Mouse (Mus musculus) layer of hippocampus, adult 9-10 months (tissue): ENCODE data around the gene Zfp710.
"Not testable (repeated sequence)": the region's sequence is repeated elsewhere in the genome, so short reads cannot be mapped to it uniquely, and the experiment has no call there.

Experiments used
- DNase-seq: peaks from one replicate; pipeline ENCODE4 v3.0.0; 2022; ENCODE audit warnings: low spot score

Gene Zfp710

DNA sequence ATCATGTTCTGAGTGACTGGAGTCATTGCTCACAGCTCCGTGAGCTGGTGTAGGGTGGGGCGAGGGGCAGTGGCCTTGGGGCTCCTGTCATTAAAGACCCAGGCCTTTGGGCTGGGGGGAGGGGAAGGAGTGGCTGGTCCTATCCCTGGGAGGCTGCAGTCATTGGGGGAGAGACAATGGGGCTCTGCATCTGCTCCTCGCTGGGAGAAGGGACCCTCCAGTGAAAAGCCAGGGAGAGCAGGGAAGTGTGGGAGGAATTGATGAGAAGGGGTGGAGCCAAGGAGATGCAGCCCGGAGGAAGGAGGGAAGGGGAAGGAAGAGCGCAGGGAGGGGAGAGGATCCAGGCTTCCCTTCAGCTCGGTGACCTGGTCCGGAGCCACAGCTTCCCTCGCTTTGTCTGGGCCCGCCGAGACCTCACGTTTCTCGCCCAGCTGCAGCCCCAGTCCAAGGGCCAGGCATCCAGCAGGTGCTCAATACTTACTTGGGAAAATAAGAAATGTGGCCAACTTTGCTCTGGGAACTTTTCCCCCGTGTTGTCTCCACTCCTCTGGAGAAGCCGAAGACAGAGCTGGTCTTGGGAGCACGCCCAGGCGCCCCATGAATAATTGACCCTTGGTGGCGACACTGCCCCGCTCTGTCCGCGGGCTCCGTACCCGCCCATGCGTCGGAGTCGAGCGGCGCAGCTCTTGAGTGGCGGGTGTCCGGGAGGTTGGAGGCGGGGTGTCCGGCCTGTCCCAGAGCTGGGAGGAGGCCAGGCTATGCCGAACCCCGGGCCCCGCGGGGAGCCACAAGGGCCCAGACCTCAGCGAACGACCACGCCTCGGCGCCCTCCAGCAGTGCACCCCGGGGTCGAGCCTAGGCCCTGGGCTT is at the start of gene Zfp710:
TSS of gene Zfp710 (plus strand) at position 294 of the 870 bp plus-strand sequence.
- no peak for DNase-seq

DNA sequence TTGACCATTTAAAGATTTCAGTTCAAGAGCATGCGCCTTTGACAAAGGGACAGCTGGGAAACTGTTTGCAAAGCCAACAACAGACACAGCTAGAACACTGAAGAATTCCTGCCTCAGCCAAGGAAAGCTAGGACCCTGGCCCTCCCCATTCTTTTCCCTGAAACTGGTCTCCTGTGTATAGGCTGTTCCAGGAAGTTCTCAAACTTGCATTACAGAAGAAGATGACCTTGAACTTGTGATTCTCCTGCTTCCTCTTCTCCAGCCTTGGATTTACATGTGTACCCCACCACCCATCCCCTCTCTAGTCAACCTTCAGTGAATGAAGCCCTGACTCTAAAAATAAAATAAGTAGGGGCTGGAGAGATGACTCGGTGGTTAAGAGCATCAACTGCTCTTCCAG is 49.3 kb upstream of the Zfp710 start:
- DNase-seq = no peak

DNA sequence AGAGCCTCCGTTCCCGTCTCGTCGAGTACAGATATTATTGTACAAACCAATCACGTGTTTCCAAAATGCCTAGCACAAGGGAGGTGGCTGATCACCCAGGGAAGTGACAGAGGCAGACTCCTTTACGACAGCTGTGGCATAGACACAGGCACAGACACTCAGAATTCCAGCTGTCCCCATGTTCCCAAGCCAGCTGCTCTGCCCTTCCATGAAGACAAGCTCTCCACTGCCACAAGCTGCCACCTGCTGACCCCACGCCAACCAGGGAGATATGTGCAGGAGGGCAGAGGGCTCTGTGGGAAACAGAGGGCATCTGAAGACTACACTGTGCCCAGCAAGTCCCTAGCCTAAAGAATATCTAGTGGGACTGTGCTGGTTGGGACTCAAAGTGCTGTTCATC is 37.9 kb upstream of the Zfp710 start:
- DNase-seq = no peak

DNA sequence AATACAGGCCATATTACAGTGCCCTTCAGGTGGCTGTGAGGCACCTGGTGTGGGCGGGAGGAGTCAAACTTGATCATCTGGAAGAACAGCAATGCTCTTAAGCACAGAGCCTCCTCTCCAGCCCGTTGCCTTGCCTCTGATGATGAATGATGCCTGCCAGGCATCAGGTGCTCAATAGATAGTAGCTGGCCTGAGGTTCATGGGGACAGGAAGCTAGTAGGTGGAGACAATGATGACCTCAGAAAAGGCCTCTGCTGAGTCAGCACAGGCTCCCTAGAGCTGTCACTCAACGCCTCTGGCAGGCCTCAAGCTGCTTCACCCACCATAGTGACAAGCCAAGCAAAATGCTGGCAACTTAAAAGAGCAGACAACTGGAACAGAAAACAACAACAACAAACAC is 36.9 kb upstream of the Zfp710 start:
- DNase-seq = no peak

DNA sequence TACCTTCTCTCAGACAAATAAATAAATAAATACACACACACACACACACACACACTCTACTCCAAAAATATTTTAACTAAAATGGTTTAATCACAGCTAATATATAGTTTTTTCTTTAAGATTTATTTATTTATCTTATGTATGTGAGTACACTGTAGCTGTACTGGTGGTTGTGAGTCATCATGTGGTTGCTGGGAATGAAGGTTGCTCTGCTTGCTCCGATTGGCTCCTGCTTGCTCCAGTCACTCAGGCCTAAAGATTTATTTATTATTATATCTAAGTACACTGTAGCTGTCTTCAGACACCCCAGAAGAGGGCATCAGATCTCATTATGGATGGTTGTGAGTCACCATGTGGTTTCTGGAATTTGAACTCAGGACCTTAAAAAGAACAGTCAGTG is 36.1 kb upstream of the Zfp710 start:
- not testable (repeated sequence) for DNase-seq

DNA sequence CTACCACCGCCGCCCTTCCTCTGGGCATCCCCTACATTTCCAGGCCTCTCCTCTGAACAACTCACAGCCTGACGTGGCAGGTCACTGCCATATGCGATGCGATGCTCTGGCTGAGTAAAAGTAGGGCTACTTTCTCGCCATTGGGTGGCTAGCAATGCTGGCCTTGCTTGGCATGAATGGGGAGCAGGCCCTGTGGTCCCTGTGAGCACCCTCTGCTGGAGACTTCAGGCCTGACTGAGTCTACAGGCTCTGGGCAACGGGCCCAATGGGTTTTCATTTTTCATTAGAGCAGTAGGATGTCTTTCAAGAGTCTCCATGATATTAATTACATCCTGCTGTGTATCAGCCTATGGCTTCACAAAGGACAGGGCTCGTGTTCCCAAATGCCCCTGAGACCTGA is 30.1 kb upstream of the Zfp710 start:
- no peak for DNase-seq

DNA sequence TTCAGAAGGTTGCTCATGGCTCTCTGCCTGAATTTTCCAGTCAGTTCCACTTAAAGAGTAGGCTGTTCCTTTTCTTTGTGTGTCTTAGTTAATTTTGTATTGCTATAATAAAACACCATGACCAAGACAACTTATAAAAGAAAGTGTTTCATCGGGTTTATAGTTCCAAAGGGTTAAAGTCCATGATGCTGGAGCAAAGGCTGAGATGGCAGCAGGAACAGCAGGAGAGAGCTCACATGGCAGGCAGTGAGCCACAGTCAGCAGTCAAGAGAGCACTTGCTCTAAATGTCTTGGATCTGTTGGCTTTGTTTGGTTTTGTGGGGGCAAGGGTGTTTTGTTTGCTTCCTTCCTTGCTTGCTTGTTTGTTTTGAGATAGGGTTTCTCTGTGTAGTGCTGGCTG is 26.9 kb upstream of the Zfp710 start:
- DNase-seq = no peak

DNA sequence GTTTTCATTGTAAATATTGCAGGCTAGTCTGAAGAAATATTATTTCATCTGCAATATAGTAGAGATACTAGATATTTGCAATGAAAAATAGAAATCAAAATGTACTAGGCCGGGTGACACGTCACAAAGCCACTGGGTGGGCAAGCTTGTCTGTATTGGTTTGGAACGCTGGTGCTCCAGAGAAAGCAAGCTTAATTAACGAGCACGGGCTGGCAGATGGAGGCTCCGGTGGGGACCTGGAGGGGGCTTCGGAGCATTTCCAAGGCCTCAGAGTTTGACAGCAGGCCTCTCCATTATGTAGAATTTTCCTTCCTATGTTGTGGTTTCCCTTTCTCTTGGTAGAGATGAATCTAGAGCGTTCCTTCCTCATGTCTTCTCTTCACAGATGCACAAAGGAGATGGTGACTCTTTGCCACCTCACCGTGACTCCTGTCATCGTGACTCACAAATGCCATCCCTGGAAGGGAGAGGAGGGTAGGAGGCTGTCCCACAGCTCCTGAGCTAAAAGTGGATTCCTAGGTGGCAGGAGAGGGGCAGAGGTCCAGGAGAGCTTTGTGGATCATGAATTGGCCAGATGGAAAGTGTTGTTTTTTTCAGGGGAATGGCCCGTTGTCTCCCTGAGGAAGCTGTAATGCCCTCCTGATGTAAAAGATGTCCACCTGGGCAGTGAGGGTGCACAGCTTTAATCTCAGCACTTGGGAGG is 22.1 kb upstream of the Zfp710 start:
- no peak for DNase-seq

DNA sequence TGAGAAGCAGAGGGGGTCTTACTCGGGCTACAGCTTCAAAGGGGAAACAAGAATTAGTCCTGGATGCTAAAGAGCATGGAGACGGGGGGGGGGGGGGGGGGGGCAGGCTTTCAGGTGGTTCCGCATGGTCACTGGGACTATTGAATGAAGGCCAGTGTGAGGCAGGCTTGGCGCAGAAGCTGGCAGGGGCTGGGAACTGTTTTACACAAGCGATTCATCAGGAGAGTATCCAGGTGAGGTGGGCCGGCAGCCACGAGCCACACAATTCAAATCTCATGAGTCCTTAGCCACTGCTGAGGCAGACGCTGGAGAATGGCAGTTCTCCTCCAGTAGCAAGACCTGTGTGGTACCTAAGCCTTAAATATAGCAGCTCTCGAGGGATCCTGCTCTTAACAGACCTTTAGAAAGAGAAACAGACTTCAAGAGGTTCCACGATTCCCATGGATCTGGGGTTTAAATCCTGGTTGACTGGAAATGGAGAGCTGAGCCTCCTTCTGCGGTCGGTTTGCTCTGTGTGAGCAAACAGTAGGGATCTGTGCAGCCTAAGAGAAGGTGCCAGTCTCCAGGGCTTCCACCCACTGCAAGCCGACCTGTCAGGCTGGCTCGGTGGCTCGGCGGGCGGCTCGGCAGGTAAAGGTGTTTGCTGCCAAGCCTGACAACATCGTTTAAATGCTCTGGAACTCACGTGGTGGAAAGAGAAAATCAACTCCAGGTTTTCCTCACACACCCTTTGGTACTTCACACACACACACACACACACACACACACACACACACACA is 19.6 kb upstream of the Zfp710 start:
- DNase-seq = no peak

DNA sequence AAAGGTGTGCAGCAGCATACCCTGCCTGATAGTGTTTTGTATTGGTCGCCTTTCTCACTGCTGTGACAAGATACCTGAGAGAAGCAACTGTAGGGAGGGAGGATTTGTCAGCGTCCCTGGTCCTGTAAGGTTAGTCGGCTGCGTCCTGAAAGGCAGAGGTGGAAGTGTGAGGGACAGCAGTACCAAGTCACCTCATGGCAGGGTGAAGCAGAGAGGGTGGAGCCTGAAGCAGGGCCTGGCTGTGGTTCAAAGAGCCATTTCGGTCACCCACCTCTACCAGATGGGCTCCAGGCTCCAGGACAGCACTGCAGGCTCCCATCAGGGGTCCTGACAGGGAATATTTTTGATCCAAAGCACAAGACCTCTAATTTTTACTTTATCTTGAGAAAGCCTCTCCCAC is 13.9 kb upstream of the Zfp710 start:
- no peak for DNase-seq

DNA sequence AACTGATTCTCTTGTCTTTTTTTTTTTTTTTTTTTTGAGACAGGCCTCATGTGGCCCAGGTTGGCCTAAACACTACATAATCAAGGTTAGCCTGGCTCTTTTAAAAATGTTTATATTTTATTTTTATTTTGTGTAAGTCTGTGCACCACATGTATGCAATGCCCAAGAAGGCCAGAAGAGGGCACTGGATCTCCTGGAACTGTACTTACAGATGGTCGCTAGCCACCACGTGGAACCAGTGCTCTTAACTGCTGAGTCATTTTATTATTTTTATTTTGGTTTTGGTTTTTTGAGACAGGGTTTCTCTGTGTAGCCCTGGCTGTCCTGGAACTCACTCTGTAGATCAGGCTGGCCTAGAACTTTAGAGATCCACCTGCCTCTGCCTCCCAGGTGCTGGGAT is 13.1 kb upstream of the Zfp710 start:
- no peak for DNase-seq

DNA sequence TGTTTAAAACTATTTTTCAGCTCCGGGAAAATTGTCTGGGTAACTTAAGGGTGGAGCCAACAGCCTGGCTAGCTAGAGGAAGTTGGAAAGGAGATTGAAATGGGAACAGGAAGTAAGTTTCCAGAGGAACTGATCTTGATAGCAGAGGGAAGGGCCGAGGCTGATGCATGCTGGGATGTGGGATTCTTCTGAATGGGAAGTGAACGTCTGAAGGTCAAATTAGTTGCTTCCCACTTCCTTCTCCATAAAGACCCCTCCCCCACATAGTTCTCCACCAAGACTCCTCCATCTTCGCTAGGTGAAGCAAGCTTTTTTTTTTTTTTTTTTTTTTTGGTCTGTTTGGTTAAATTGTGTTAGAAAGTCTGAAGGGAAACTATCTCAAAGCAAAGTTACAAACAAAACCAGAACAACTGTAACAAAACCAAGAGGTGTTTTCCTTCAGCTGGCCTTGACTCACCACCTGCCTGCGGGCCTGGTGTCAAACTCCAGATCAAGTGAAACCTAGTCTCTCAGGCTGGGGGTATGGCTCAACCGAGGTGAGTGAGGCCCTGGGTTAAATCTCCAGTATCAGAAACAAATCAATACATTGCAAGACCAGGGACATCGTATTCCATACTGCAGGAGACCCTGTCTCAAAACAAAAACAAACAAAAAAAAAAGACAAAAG is 10.6 kb upstream of the Zfp710 start:
- no peak for DNase-seq

DNA sequence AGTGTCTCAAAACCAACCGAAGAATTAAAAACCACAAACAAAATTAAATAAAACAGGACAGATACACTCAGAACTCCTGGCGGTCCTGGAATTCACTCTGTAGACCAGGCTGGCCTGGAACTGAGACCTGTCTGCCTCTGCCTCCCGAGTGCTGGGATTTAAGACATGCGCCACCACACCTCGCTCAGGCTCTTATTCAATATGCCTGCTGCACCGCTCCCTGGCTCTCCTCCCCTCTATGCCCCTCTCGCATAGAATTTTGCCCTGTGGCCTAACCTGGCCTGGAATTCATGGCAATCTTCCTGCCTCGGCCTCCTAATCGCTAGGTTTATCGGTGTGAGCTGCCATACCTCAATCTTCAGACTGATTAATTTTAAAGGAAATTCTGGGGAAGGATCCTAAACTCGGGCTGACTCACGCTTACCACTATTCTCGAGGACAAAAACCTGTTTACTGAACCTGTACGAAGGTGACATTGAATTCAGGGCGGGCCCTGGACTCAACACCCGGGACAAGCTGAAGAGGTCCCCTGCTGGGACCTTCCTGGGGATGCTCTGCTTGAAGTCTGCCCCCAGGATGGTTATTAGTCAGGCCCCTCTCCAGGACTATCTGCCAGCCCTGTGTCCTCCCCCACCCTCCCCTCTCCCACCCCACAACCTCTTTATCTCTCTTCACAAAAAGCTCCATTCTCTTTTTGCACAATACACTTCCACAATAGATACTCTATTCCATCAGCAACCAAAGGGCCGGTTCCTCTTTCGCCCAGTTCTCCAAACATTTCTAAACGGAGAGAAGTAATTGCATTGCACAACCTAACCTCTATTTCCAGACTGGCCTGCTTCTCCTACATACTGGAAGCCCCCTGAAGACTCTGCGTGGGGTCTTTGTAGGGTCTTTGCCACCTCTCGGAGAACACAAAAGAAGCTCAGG is 9.5 kb upstream of the Zfp710 start:
- DNase-seq = no peak

DNA sequence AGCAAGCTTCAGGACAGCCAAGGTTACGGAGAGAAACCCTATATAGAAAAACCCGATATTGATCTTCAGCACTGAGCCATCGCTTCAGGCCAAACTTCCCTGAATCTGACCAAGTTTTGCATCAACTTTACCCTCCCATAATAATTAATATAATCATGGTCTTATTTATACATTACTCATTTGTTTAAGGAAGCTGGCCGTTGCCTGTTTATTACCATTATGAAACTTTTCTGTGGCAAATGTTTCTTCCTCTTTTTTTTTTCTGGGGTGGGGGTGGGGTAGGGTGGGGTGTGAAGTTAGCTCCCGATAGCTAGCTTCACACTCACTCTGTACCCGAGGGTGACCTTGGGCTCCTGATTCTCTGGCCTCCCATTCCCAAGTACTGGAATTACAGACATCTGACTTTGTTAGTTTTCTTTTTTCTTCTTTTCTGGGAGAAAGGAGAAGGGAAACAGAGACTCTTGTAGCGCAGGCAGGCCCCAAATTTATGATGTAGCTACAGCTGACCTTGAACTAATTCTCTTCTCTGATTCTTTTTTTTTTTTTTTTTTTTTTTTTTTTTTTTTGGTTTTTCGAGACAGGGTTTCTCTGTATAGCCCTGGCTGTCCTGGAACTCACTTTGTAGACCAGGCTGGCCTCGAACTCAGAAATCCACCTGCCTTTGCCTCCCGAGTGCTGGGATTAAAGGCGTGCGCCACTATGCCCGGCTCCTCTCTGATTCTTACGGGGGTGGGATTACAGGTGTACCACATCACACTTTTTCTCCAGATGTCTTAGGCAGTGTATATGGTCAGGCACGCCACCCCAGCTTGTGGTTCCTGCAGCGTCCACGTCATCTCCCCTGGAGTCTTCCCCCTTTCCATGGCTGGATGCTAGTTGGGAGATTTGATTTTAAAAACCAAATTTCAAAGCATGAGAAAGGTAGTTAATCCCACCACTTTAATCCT is 5.8 kb upstream of the Zfp710 start:
- no peak for DNase-seq

DNA sequence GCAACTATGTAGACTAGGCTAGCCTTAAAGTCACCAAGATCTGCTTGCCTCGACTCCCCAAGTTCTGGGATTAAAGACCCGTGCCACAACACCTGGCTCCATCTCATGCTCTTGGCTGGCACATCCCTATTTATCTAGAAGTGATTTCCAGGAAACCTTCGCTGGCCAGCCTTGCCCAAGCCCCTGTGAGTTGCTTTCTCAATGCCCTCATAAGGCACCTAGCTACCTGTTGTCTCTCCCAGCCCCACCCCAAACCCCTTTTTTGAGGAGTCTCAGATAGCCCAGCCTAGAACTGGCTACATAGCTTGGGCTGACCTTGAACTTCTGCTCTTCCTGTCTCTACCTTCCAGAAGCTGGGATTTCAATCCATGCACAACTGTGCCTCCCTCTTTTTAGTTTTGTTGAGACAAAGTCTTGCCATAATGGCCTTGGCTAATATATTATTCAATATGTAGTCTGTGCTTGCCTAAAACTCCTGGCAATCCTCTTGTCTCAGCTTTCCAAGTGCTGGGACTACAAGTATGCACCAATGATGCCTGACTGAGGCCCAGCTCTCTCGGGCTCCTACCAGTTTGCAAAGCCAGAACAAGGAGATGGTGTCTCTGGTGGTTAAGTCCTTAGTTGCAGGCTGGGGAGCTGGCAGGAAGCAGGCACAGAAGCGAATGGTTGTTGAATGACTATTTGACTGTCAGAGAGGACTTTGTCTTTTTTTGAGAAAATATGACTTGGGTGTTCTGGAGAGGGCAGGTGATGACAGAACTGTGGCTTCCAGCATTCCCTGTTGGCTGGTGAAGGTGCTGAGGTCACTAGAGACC is 786 bp upstream of the Zfp710 start:
- no peak for DNase-seq

DNA sequence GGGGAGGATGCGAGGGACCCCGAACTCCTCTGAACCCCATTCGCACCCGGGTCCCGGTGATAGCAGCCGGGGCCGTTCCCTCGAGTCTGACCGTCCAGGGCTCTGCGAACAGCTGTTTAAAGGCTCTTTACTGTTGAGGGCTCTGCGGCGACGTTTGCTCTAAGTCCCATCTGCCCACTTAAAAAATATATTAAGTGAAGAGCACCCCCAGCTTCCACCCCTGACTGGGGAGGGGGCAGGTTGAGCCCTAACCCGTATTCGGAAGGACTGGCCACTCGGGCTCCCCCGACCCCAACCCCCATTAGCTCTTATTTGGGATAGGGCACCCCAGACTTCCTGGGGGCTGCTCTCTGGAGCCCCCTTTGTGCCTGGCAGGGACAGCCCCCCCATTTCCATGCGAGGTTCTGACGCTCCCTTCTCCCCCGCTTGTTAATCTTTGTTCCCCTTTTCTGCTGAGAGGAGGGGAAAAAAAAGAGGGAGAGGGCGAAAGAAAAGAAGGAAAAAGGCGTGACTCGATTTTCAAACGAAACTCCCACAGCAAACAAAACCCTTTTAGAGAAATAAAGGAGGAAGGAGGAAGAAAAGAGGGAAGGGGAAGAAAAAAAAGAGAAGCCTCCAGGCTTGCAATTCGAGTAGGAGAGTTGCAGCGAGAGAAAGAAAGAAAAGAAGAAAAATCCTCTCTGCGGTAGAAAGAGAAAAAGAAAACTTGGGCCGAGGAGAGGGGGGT is 940 bp downstream of the Zfp710 start:
- no peak for DNase-seq

DNA sequence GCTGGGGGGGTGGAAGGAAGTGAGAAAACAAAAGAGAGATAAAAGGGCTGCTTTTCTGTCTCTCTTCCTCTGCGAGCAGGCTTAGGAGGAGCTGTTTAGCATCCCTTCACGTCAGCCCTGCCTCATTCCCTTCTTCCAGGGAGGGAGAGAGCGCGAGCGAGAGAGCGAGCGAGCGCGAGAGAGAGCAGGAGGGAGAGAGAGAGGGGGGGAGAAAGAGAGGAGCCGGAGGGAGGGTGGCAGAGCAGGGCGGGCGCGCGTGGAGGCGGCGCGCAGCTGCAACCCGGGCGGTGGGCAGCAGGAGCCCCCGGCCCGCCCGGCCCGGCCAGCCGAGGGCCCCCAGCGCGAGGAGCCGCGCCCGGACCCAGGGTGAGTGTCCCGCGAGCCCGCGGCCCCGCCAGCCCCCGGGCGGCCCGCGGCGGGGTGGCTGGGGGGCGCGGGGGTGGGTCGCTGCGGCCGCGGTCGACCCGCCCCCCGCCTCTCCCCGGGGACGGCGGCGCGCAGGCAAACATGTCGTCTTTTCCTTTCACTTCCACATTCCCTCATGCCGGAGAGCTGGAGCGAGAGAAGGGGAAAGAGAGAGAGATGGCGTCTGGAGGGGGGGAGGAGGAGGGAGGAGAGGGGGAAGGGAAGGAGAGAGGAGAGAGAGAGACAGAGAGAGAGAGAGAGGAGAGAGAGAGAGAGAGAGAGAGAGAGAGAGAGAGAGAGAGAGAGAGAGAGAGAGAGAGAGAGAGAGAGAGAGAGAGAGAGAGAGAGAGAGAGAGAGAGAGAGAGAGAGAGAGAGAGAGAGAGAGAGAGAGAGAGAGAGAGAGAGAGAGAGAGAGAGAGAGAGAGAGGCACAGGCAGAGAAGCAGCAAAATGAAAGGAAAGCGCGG is 1.7 kb downstream of the Zfp710 start:
- no peak for DNase-seq
